Mouse (Mus musculus) ES-Bruce4 (cell line): ENCODE measurements around the gene Apbb2. TPM values are rescaled to one million over a fixed set of nuclear protein-coding genes. Genes with fewer than 3 reads are reported as not detected.

Experiments used
- H3K27ac ChIP-seq: 2 replicates; pipeline ENCODE4 v1.5.1; 2012; ENCODE audit warnings: low read length, inconsistent platforms; ENCODE audit not compliant: insufficient read depth
- H3K27me3 ChIP-seq: 2 replicates; pipeline ENCODE4 v1.6.1; 2012; ENCODE audit warnings: mild to moderate bottlenecking, low read length, inconsistent platforms; ENCODE audit not compliant: control insufficient read depth, poor library complexity, insufficient read depth, severe bottlenecking
- H3K36me3 ChIP-seq: 2 replicates; pipeline ENCODE4 v1.6.1; 2012; ENCODE audit warnings: inconsistent platforms, mild to moderate bottlenecking, low read length, moderate library complexity; ENCODE audit not compliant: control insufficient read depth, poor library complexity, insufficient read depth, severe bottlenecking
- H3K4me1 ChIP-seq: one replicate; pipeline ENCODE4 v1.8.1; 2011; ENCODE audit warnings: low read length; ENCODE audit not compliant: control insufficient read depth, insufficient read depth
- H3K4me3 ChIP-seq: 2 replicates; pipeline ENCODE4 v1.5.1; 2011; ENCODE audit warnings: low read depth, mild to moderate bottlenecking, low read length
- H3K9ac ChIP-seq: 2 replicates; pipeline ENCODE4 v1.6.1; 2012; ENCODE audit warnings: low read depth, mild to moderate bottlenecking, inconsistent platforms; ENCODE audit not compliant: poor library complexity, severe bottlenecking
- H3K9me3 ChIP-seq: replicated peaks from 2 replicates; pipeline ENCODE4 v1.6.1; 2012; ENCODE audit warnings: mild to moderate bottlenecking, low read length, inconsistent platforms; ENCODE audit not compliant: control insufficient read depth, poor library complexity, insufficient read depth, severe bottlenecking
- CTCF ChIP-seq: IDR thresholded peaks from one replicate; pipeline ENCODE4 v1.8.1; 2011; ENCODE audit warnings: low read depth, low read length
- EP300 ChIP-seq: IDR thresholded peaks from 2 replicates; pipeline ENCODE4 v1.6.1; 2011; ENCODE audit warnings: low read depth, low read length; ENCODE audit not compliant: insufficient read depth
- POLR2A ChIP-seq: IDR thresholded peaks from one replicate; pipeline ENCODE4 v1.8.1; 2011; ENCODE audit warnings: low read length; ENCODE audit not compliant: insufficient read depth
- polyA plus RNA-seq: library from polyadenylated mRNA; stranded (reverse); fragments of >200 nt; gene quantifications from 2 replicates; pipeline ENCODE4 v1.2.4, GENCODE M21; 2011; ENCODE audit warnings: low read depth; ENCODE audit not compliant: missing spikeins, insufficient read depth, insufficient read length

Apbb2 gene
- polyA plus RNA-seq, 1 experiment, result 39.0 TPM

DNA sequence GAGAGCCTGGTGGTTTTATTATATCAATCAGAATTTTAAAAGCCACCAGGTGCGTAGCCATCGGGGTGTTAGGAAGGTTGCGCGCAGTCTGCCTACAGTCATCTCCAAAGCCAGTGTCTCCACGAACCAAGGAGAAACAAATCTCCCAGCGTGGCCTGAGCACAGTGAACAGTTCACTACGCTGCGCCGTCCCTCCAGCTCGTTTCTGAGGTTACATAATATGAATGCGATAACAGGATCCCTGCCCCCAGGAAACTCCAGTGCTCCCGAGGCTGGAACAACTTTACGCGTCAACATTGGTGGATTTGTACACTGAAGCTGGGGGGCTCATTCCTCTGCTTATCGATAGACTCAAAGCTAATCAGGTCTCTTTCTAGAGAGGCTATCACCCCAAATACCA is 197.4 kb downstream of the Apbb2 start:
- Histone ChIP-seq H3K27ac (no peak overlapping the region), H3K4me3 (no peak overlapping the region), H3K27me3 (no peaks in the 10 kb centered on the region), H3K9me3 (no peaks in the 10 kb centered on the region), H3K36me3 (no peaks in the 10 kb centered on the region), H3K9ac (no peak overlapping the region), H3K4me1 (no peaks in the 10 kb centered on the region)
- TF ChIP-seq POLR2A (no peak), CTCF (no peak)

DNA sequence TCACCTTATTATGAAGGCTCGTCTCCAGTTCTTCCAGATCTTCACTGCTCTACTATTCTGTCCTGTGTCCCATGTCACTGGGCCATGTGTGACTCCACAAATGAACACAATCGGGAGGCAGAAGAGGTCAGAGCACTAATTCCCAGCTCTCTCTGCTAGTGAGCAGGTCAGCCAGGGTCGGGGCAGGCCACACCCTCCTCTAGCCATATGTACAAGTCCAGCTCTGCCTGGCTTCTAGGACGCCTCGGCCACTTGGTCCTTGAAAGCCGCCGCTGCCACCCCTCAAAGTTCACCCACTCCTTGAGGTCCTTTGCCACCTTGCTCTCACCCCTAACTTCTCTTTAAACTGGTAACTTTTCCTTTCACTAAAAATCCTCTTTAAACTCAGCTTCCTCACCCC is 198.6 kb downstream of the Apbb2 start:
- Histone ChIP-seq H3K27me3 (no peaks in the 10 kb centered on the region), H3K36me3 (no peaks in the 10 kb centered on the region), H3K4me1 (no peaks in the 10 kb centered on the region), H3K4me3 (no peak overlapping the region), H3K9me3 (no peaks in the 10 kb centered on the region), H3K27ac (no peak overlapping the region), H3K9ac (no peak overlapping the region)
- TF ChIP-seq CTCF (no peak), EP300 (no peak), POLR2A (no peak)

DNA sequence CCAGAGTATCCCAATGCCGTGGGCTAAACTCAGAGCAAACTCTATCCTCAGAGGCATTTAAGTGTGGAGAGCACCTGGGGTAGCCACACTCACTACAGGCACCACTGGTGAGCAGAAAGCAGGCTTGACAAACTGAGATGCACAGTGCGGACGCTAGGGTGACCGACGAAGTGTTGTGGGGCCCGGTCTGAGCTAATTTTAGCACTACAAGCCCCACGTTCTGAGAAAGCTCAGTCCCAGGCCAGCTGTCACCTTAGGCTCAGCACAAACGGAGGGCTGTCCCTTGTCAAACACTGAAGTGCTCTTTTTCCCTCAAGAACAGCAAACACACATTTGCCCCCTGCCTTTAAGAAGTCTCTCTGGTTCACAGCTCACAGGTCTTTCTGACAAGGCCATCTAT is 201.3 kb downstream of the Apbb2 start:
- TF ChIP-seq EP300 (no peak), POLR2A (no peak), CTCF (no peak)
- Histone ChIP-seq H3K36me3 (no peaks in the 10 kb centered on the region), H3K27me3 (no peaks in the 10 kb centered on the region), H3K9me3 (no peaks in the 10 kb centered on the region), H3K9ac (no peak overlapping the region), H3K4me3 (no peak overlapping the region), H3K4me1 (no peaks in the 10 kb centered on the region), H3K27ac (no peak overlapping the region)

DNA sequence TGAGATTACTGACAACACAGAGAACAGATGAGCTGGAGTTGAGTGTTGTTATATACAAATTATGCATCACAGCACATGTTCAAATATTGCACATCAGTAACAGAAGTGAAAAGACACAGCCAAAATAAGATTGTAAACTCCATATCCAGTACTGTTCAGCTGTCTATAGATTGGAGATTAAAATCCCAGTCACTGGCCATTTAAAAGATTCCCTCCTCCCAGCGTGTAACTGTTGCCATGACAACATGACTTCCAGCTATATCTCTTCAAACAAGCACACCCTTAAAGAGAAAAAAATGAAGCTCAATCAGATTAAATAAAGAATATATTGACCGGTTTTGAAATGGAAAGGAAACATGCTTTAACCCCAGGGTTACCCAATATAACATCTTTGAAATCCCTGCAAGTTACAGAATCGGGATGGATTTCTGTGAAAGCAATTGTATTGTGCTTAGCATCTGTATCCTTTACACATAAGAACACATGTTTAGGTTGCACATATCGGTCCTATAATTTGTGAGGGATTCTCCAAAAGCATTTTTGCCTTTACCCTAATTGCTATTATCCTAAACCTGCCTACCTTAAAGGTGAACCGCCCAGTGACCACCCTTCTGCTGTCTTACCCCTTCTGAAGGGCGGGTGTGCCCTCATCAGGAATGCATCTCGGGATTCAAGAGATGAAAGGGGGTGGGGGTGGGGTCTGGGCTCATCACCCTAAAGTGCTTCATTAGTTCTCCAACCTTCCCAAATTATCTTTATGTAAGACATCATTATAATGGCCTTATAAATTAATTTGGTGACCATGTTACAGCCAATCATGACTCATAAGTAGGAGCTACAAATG is 202.7 kb downstream of the Apbb2 start:
- no peak overlapping the region for H3K4me3 ChIP-seq
- TF ChIP-seq CTCF, result no peak
- no peak for TF ChIP-seq EP300
- TF ChIP-seq POLR2A, result no peak
- no peaks in the 10 kb centered on the region for H3K4me1 ChIP-seq
- H3K36me3 ChIP-seq, result no peaks in the 10 kb centered on the region
- H3K27ac ChIP-seq, result no peak overlapping the region
- H3K27me3 ChIP-seq, result no peaks in the 10 kb centered on the region
- no peak overlapping the region for H3K9ac ChIP-seq
- no peaks in the 10 kb centered on the region for H3K9me3 ChIP-seq

DNA sequence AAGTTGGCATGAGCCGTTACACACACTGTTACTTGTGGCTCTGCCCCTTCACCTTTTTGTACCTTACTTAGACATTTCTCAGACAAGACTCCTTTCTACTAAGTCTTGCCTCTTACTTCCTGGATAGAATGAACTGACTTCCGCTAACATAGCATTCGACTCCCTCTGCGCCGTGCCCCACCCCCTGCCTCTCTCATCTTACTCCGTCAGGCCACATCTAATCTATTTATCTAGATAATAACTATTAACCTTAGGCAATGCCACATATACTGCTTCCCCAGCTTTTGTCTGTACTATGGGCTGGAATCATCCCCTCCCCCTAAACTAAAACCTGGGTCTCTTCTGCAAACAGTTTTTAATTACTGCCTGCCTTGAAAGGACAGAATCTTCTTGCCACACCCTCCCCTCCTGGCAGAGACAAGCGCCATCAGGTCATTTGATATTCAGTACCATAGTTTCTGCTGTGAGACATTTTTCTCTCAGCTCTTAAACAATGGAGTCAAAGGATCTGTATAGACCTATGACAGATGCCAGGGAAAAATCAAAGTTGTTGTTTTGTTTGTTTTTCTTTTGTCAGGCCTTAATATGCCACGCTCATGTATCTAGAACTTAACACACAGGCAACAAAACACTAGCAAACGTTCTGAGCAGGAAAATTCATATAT is 203.4 kb downstream of the Apbb2 start:
- no peak for TF ChIP-seq EP300
- no peak for TF ChIP-seq CTCF
- no peak for TF ChIP-seq POLR2A
- no peaks in the 10 kb centered on the region for H3K36me3 ChIP-seq
- no peaks in the 10 kb centered on the region for H3K9me3 ChIP-seq
- no peaks in the 10 kb centered on the region for H3K4me1 ChIP-seq
- no peak overlapping the region for H3K9ac ChIP-seq
- H3K27me3 ChIP-seq, result no peaks in the 10 kb centered on the region
- no peak overlapping the region for H3K27ac ChIP-seq
- H3K4me3 ChIP-seq, result no peak overlapping the region

DNA sequence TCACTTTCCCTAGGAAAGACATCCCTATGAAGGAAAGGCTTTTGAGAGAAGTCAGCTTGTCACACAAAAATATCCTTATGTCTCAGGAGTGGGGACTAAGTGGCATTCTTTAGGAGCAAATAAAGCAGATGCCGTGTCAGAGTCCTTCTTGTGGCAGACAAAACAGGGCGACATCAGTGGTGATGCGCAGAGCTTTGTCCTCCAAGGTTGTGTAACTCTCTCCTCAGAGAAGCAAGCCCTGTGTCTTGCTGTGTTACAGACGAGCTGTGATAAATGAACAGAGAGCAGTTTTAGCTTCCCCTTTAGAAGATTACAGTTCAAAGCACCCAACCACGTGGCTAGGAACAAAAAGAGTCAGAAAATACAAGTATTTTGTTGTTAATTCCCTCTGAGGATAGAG is 205.2 kb downstream of the Apbb2 start:
- Histone ChIP-seq H3K27ac (no peak overlapping the region), H3K36me3 (no peaks in the 10 kb centered on the region), H3K9ac (no peak overlapping the region), H3K9me3 (no peaks in the 10 kb centered on the region), H3K4me3 (no peak overlapping the region), H3K4me1 (no peaks in the 10 kb centered on the region), H3K27me3 (no peaks in the 10 kb centered on the region)
- TF ChIP-seq POLR2A (no peak), CTCF (no peak), EP300 (no peak)
